22 mouse cellular contexts compared by ENCODE assay signal in the genomic region with DNA sequence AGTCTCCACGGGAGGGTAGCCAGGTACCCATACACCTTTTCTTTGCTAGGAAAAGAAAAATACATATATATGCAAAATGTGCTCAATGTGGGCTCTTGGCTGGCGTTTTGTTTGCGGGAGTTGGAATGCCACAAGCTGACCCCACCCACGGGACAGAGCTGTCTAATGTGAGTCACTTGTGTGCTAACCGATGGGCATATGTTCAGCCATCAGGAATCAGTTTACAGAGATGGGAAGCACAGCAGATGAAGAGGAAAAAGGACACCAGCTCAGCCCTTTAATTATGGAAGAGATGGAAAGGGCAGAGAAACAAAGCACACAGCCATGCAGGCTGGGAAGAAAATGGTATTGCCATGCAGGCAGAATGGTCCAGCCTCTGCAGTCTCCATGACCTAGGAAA. TPM values are rescaled to one million over a fixed set of nuclear protein-coding genes. Genes with fewer than 3 reads are reported as not detected.
DNase-seq lines count a peak whose midpoint lies in the region; ATAC-seq and TF ChIP-seq lines count a peak whose summit lies in the region.
"Had no signal": no experiment of that assay in that cellular context is flagged by ENCODE, and none has a peak within 500 bp of the region (broad histone marks: within the 10 kb centered on the region; RNA-seq: fewer than 3 reads in every experiment).

No protein-coding gene starts in this region.

- TF ChIP-seq POLR2A in lung, adult 2 months (IDR thresholded peaks at IDR 0.05; ENCODE audit: borderline replicate concordance, extremely low read depth, low read depth, low read length): no peak

- no peak overlapping the region for H3K9ac ChIP-seq in forebrain, embryonic 14.5 days (ENCODE audit: low read length)
- no peak overlapping the region for H3K9ac ChIP-seq in forebrain, embryonic 11.5 days (ENCODE audit: low read length)
- no peak overlapping the region for H3K9ac ChIP-seq in lung, embryonic 16.5 days (ENCODE audit: low read length)
- H3K9ac ChIP-seq: hindbrain, embryonic 13.5 days; intestine, embryonic 15.5 days had no signal

- H3K4me2 ChIP-seq in forebrain, embryonic 14.5 days (ENCODE audit: low read length): no peak overlapping the region
- no peak overlapping the region for H3K4me2 ChIP-seq in forebrain, embryonic 11.5 days (ENCODE audit: low read depth, low read length, severe bottlenecking)
- H3K4me2 ChIP-seq in lung, embryonic 16.5 days (ENCODE audit: low read depth, low read length): no peak overlapping the region
- H3K4me2 ChIP-seq: hindbrain, embryonic 13.5 days; intestine, embryonic 15.5 days had no signal

- TF ChIP-seq CTCF in lung, adult 2 months (IDR thresholded peaks at IDR 0.05; ENCODE audit: insufficient read depth, low read length): no peak

- no peaks in the 10 kb centered on the region for H3K4me1 ChIP-seq in forebrain, embryonic 14.5 days (ENCODE audit: control insufficient read depth, insufficient read depth, low read length)
- H3K4me1 ChIP-seq in forebrain, embryonic 11.5 days (replicated peaks; ENCODE audit: control insufficient read depth, insufficient read depth, low read length): no peaks in the 10 kb centered on the region
- H3K4me1 ChIP-seq in lung, embryonic 16.5 days (replicated peaks; ENCODE audit: control insufficient read depth, insufficient read depth, low read length): peaks cover 10% of the 10 kb centered on the region; the same call in 1 of the 2 replicates
- no peaks in the 10 kb centered on the region for H3K4me1 ChIP-seq in lung, adult 2 months (ENCODE audit: control insufficient read depth, insufficient read depth, low read length)
- H3K4me1 ChIP-seq: hindbrain, embryonic 13.5 days; intestine, embryonic 15.5 days; megakaryocyte, embryonic 14.5 days had no signal

- DNase-seq in forebrain, embryonic 14.5 days (ENCODE audit: low spot score): no peak
- DNase-seq in forebrain, embryonic 11.5 days (ENCODE audit: low spot score): no peak
- DNase-seq in lung, adult 2 months: no peak
- DNase-seq in Muller cell, postnatal 12 days (ENCODE audit: inconsistent ontology term): peak; percentile 6
- peak; percentile 73 to 74 for DNase-seq in layer of hippocampus, adult 8-10 months (ENCODE audit: low spot score in 2 of 2)
- no peak for DNase-seq in urinary bladder, postnatal 36 days (ENCODE audit: low spot score in 2 of 2)
- DNase-seq in spleen, postnatal 10 days (ENCODE audit: low spot score in 2 of 2): no peak
- DNase-seq: cerebellum, postnatal 36 days; liver had no signal

- H3K4me3 ChIP-seq in forebrain, embryonic 14.5 days (ENCODE audit: low read depth, low read length): no peak overlapping the region
- no peak overlapping the region for H3K4me3 ChIP-seq in forebrain, embryonic 11.5 days (ENCODE audit: low read depth, low read length)
- H3K4me3 ChIP-seq in lung, embryonic 16.5 days (ENCODE audit: low read length): no peak overlapping the region
- H3K4me3 ChIP-seq in lung, adult 2 months (replicated peaks; ENCODE audit: extremely low read depth, low read depth, low read length): no peak overlapping the region
- H3K4me3 ChIP-seq: hindbrain, embryonic 13.5 days; intestine, embryonic 15.5 days; megakaryocyte, embryonic 14.5 days had no signal

- WGBS in forebrain, embryonic 14.5 days: 65% methylated on average over 5 of the region's 5 CpGs
- WGBS in forebrain, embryonic 11.5 days: 78% methylated on average over 5 of the region's 5 CpGs
- 54% methylated on average over 5 of the region's 5 CpGs for WGBS in lung, embryonic 16.5 days
- 60% methylated on average over 5 of the region's 5 CpGs for WGBS in lung, adult 2 months

- no peak overlapping the region for H3K27ac ChIP-seq in forebrain, embryonic 14.5 days (ENCODE audit: low read depth, low read length)
- no peak overlapping the region for H3K27ac ChIP-seq in forebrain, embryonic 11.5 days (ENCODE audit: low read depth, low read length)
- H3K27ac ChIP-seq in lung, embryonic 16.5 days (ENCODE audit: low read length): peak overlapping the region; percentile 43; the same call in 1 of the 2 replicates
- H3K27ac ChIP-seq: hindbrain, embryonic 13.5 days; intestine, embryonic 15.5 days had no signal

- no peaks in the 10 kb centered on the region for H3K27me3 ChIP-seq in forebrain, embryonic 14.5 days (replicated peaks; ENCODE audit: control insufficient read depth, insufficient read depth, low read length)
- H3K27me3 ChIP-seq in forebrain, embryonic 11.5 days (ENCODE audit: control insufficient read depth, insufficient read depth, low read length): no peaks in the 10 kb centered on the region
- no peaks in the 10 kb centered on the region for H3K27me3 ChIP-seq in lung, embryonic 16.5 days (ENCODE audit: control insufficient read depth, insufficient read depth, low read depth, low read length)
- H3K27me3 ChIP-seq: hindbrain, embryonic 13.5 days; intestine, embryonic 15.5 days; megakaryocyte, embryonic 14.5 days had no signal

- H3K9me3 ChIP-seq in forebrain, embryonic 14.5 days (replicated peaks; ENCODE audit: control insufficient read depth, low read length): peaks cover 4% of the 10 kb centered on the region; the same call in 1 of the 2 replicates
- H3K9me3 ChIP-seq in forebrain, embryonic 11.5 days (ENCODE audit: control insufficient read depth, low read length): peaks cover 6% of the 10 kb centered on the region
- no peaks in the 10 kb centered on the region for H3K9me3 ChIP-seq in lung, embryonic 16.5 days (ENCODE audit: control insufficient read depth, low read length)
- H3K9me3 ChIP-seq: intestine, embryonic 15.5 days had no signal

- peak; percentile 42; the same call in 1 of the 2 replicates for ATAC-seq in forebrain, embryonic 14.5 days
- no peak for ATAC-seq in forebrain, embryonic 11.5 days (replicated peaks; ENCODE audit: low FRiP score)
- ATAC-seq in lung, embryonic 16.5 days (ENCODE audit: low read depth): peak; percentile 11; the same call in 1 of the 2 replicates
- ATAC-seq: intestine, embryonic 15.5 days had no signal

- H3K36me3 ChIP-seq in forebrain, embryonic 14.5 days (ENCODE audit: control insufficient read depth, insufficient read depth, low read length): no peaks in the 10 kb centered on the region
- H3K36me3 ChIP-seq in forebrain, embryonic 11.5 days (ENCODE audit: control insufficient read depth, insufficient read depth, low read length): no peaks in the 10 kb centered on the region
- H3K36me3 ChIP-seq in lung, embryonic 16.5 days (ENCODE audit: control insufficient read depth, insufficient read depth, low read length): no peaks in the 10 kb centered on the region
- H3K36me3 ChIP-seq: intestine, embryonic 15.5 days had no signal

RNA-seq across cellular contexts. Expression of gene Gm10577, which starts 6.1 kb away (rescaled TPM):
- not detected in 2 replicates for polyA plus RNA-seq in forebrain, embryonic 14.5 days (2014; fragmentation: Nextera tagmentation; extraction: Ambion mirVana)
- polyA plus RNA-seq in forebrain, embryonic 11.5 days (2014; fragmentation: Nextera tagmentation; extraction: Ambion mirVana): not detected in 2 replicates
- polyA plus RNA-seq in lung, embryonic 16.5 days (2015; fragmentation: Nextera tagmentation; extraction: Ambion mirVana): not detected in 2 replicates
- not detected in 2 replicates for polyA plus RNA-seq in lung, adult 2 months (2012; rRNA removed)
- total RNA-seq in layer of hippocampus, adult 8-10 months (2022): not detected
- total RNA-seq: adrenal gland, postnatal 4 days; gastrocnemius, adult 8-10 months; heart, adult 8-10 months had no signal
- polyA plus RNA-seq: embryonic facial prominence, embryonic 11.5 days; heart, postnatal 0 days; hindbrain, embryonic 13.5 days; intestine, embryonic 15.5 days; kidney, embryonic 16.5 days; lung, postnatal 0 days; stomach, embryonic 14.5 days; thymus, postnatal 0 days had no signal

RNA-seq across cellular contexts. Expression of gene Raver2, which starts 42.2 kb away (rescaled TPM):
- polyA plus RNA-seq in forebrain, embryonic 14.5 days (2014; fragmentation: Nextera tagmentation; extraction: Ambion mirVana): 5.4 and 6.3 TPM in 2 replicates
- 13.7 and 14.0 TPM in 2 replicates for polyA plus RNA-seq in forebrain, embryonic 11.5 days (2014; fragmentation: Nextera tagmentation; extraction: Ambion mirVana)
- 13.8 and 14.5 TPM in 2 replicates for polyA plus RNA-seq in lung, embryonic 16.5 days (2015; fragmentation: Nextera tagmentation; extraction: Ambion mirVana)
- 19.8 and 21.8 TPM in 2 replicates for polyA plus RNA-seq in lung, adult 2 months (2012; rRNA removed)
- total RNA-seq in layer of hippocampus, adult 8-10 months (2022): 10 to 100 TPM; 40.1 to 55.1 (median 48.6) TPM

Comparison
In these comparisons a context has a peak if more than half of its experiments do, and no peak if none do; other contexts are left out.
1. DNase-seq: peak in Muller cell, postnatal 12 days (single experiment) and layer of hippocampus, adult 8-10 months (2 of 2); none in forebrain, embryonic 14.5 days (single experiment), forebrain, embryonic 11.5 days (single experiment), lung, adult 2 months (single experiment), urinary bladder, postnatal 36 days (0 of 2) and spleen, postnatal 10 days (0 of 2).